Comparison of ENCODE assay signal across 9 mouse cellular contexts in genomic region chr4:54021069-54021829, GRCm38 (mm10).
A peak's percentile ranks its signal among the peaks of the same experiment; 100 is the strongest.
DNase-seq lines count a peak whose midpoint lies in the region; ATAC-seq and TF ChIP-seq lines count a peak whose summit lies in the region.
"Had no signal": no experiment of that assay in that cellular context is flagged by ENCODE, and none has a peak within 500 bp of the region (broad histone marks: within the 10 kb centered on the region; RNA-seq: fewer than 3 reads in every experiment).

No protein-coding gene starts in this region.

- no peaks in the 10 kb centered on the region for H3K9me3 ChIP-seq in kidney, postnatal 0 days (replicated peaks; ENCODE audit: low read length)
- H3K9me3 ChIP-seq in embryonic facial prominence, embryonic 13.5 days = no peaks in the 10 kb centered on the region
- H3K9me3 ChIP-seq in hindbrain, embryonic 14.5 days (ENCODE audit: control insufficient read depth, low read length) = no peaks in the 10 kb centered on the region
- no peaks in the 10 kb centered on the region for H3K9me3 ChIP-seq in neural tube, embryonic 11.5 days (ENCODE audit: control insufficient read depth, low read length)
- H3K9me3 ChIP-seq in liver, postnatal 0 days (ENCODE audit: low read length) = no peaks in the 10 kb centered on the region

- no peak overlapping the region for H3K27ac ChIP-seq in kidney, postnatal 0 days
- H3K27ac ChIP-seq in embryonic facial prominence, embryonic 13.5 days = peak overlapping the region; percentile 44; the same call in 1 of the 2 replicates
- H3K27ac ChIP-seq in hindbrain, embryonic 14.5 days = peak overlapping the region; percentile 77
- peak overlapping the region; percentile 80 for H3K27ac ChIP-seq in neural tube, embryonic 11.5 days (ENCODE audit: low read depth, low read length)
- H3K27ac ChIP-seq in liver, postnatal 0 days (ENCODE audit: low read depth) = no peak overlapping the region

- no peak for TF ChIP-seq CTCF in kidney, postnatal 0 days (IDR thresholded peaks at IDR 0.05; ENCODE audit: low read depth)
- TF ChIP-seq CTCF in liver, postnatal 0 days (IDR thresholded peaks at IDR 0.05; ENCODE audit: low read depth) = no peak

- no peaks in the 10 kb centered on the region for H3K36me3 ChIP-seq in kidney, postnatal 0 days (ENCODE audit: insufficient read depth, low read length)
- no peaks in the 10 kb centered on the region for H3K36me3 ChIP-seq in embryonic facial prominence, embryonic 13.5 days
- no peaks in the 10 kb centered on the region for H3K36me3 ChIP-seq in hindbrain, embryonic 14.5 days (replicated peaks; ENCODE audit: control insufficient read depth, insufficient read depth)
- H3K36me3 ChIP-seq in neural tube, embryonic 11.5 days (ENCODE audit: control insufficient read depth, insufficient read depth, low read length) = no peaks in the 10 kb centered on the region
- H3K36me3 ChIP-seq in liver, postnatal 0 days (replicated peaks; ENCODE audit: insufficient read depth, low read length) = no peaks in the 10 kb centered on the region

- no peaks in the 10 kb centered on the region for H3K27me3 ChIP-seq in kidney, postnatal 0 days (ENCODE audit: insufficient read depth, low read length)
- no peaks in the 10 kb centered on the region for H3K27me3 ChIP-seq in embryonic facial prominence, embryonic 13.5 days
- H3K27me3 ChIP-seq in hindbrain, embryonic 14.5 days (ENCODE audit: control insufficient read depth, insufficient read depth, low read length) = no peaks in the 10 kb centered on the region
- no peaks in the 10 kb centered on the region for H3K27me3 ChIP-seq in neural tube, embryonic 11.5 days (ENCODE audit: control insufficient read depth, insufficient read depth, low read length)
- H3K27me3 ChIP-seq in liver, postnatal 0 days (ENCODE audit: insufficient read depth, low read length) = no peaks in the 10 kb centered on the region

- WGBS in kidney, postnatal 0 days = 32% methylated on average over 12 of the region's 12 CpGs
- 12% methylated on average over 12 of the region's 12 CpGs for WGBS in embryonic facial prominence, embryonic 13.5 days
- WGBS in hindbrain, embryonic 14.5 days = 6% methylated on average over 12 of the region's 12 CpGs
- WGBS in neural tube, embryonic 11.5 days = 17% methylated on average over 12 of the region's 12 CpGs
- 56% methylated on average over 12 of the region's 12 CpGs for WGBS in liver, postnatal 0 days (ENCODE audit: insufficient replicate concordance)

- H3K4me2 ChIP-seq in kidney, postnatal 0 days (ENCODE audit: low read length) = 0 out of 2 replicates have a peak overlapping the region, but pooled peaks have one; percentile 10
- peak overlapping the region; percentile 24 for H3K4me2 ChIP-seq in embryonic facial prominence, embryonic 13.5 days
- peak overlapping the region; percentile 30 for H3K4me2 ChIP-seq in hindbrain, embryonic 14.5 days (replicated peaks)
- no peak overlapping the region for H3K4me2 ChIP-seq in neural tube, embryonic 11.5 days (ENCODE audit: low read depth)
- H3K4me2 ChIP-seq in liver, postnatal 0 days (ENCODE audit: low read depth, low read length) = no peak overlapping the region

- no peak for ATAC-seq in kidney, postnatal 0 days (replicated peaks; ENCODE audit: low FRiP score, low read depth)
- ATAC-seq in embryonic facial prominence, embryonic 13.5 days (ENCODE audit: insufficient number of reproducible peaks, insufficient read depth, low FRiP score, low TSS enrichment, low read depth) = no peak
- ATAC-seq in hindbrain, embryonic 14.5 days (ENCODE audit: low FRiP score) = peak; percentile 66; the same call in 1 of the 2 replicates
- peak; percentile 93 for ATAC-seq in neural tube, embryonic 11.5 days (ENCODE audit: insufficient read depth, low FRiP score, low TSS enrichment)
- no peak for ATAC-seq in liver, postnatal 0 days
- ATAC-seq in CD4-positive, CD25-positive, alpha-beta regulatory T cell, adult 4 months = no peak

- no peak overlapping the region for H3K4me3 ChIP-seq in kidney, postnatal 0 days (replicated peaks; ENCODE audit: low read depth, low read length)
- no peak overlapping the region for H3K4me3 ChIP-seq in embryonic facial prominence, embryonic 13.5 days
- no peak overlapping the region for H3K4me3 ChIP-seq in hindbrain, embryonic 14.5 days (replicated peaks; ENCODE audit: low read length)
- H3K4me3 ChIP-seq in neural tube, embryonic 11.5 days (ENCODE audit: low read depth, low read length) = no peak overlapping the region
- no peak overlapping the region for H3K4me3 ChIP-seq in liver, postnatal 0 days (ENCODE audit: low read depth, low read length)

- peak; percentile 3 for DNase-seq in kidney, postnatal 0 days (ENCODE audit: low spot score)
- DNase-seq in kidney, adult 8-10 months = no peak
- DNase-seq in hindbrain, embryonic 14.5 days (ENCODE audit: low spot score) = peak; percentile 45
- DNase-seq in neural tube, embryonic 11.5 days (ENCODE audit: low spot score) = peak; percentile 45
- no peak for DNase-seq in cerebellum, postnatal 36 days
- DNase-seq in liver, postnatal 0 days = no peak
- DNase-seq: kidney, adult 18-20 months had no signal

- H3K4me1 ChIP-seq in kidney, postnatal 0 days (replicated peaks; ENCODE audit: insufficient read depth, low read length) = no peaks in the 10 kb centered on the region
- H3K4me1 ChIP-seq in embryonic facial prominence, embryonic 13.5 days = peaks cover 10% of the 10 kb centered on the region
- peaks cover 16% of the 10 kb centered on the region for H3K4me1 ChIP-seq in hindbrain, embryonic 14.5 days (replicated peaks; ENCODE audit: control insufficient read depth, insufficient read depth, low read length)
- H3K4me1 ChIP-seq in neural tube, embryonic 11.5 days (ENCODE audit: control insufficient read depth, insufficient read depth, low read length) = 0 out of 2 replicates have a peak, but pooled peaks cover 7% of the 10 kb centered on the region
- H3K4me1 ChIP-seq in liver, postnatal 0 days (ENCODE audit: insufficient read depth) = no peaks in the 10 kb centered on the region

- TF ChIP-seq EP300 in liver, postnatal 0 days (IDR thresholded peaks at IDR 0.05; ENCODE audit: low read depth) = no peak

- no peak overlapping the region for H3K9ac ChIP-seq in kidney, postnatal 0 days (ENCODE audit: low read depth, low read length)
- H3K9ac ChIP-seq in embryonic facial prominence, embryonic 13.5 days = no peak overlapping the region
- peak overlapping the region; percentile 52 for H3K9ac ChIP-seq in hindbrain, embryonic 14.5 days
- H3K9ac ChIP-seq in neural tube, embryonic 11.5 days (ENCODE audit: low read length) = peak overlapping the region; percentile 29; the same call in 1 of the 2 replicates
- no peak overlapping the region for H3K9ac ChIP-seq in liver, postnatal 0 days (replicated peaks)

Comparison
In these comparisons a context has a peak if more than half of its experiments do, and no peak if none do; other contexts are left out.
1. DNase-seq: peak in kidney, postnatal 0 days (single experiment), hindbrain, embryonic 14.5 days (single experiment) and neural tube, embryonic 11.5 days (single experiment); none in kidney, adult 8-10 months (0 of 2), cerebellum, postnatal 36 days (0 of 2) and liver, postnatal 0 days (single experiment).
2. ATAC-seq: peak in hindbrain, embryonic 14.5 days (single experiment) and neural tube, embryonic 11.5 days (single experiment); none in kidney, postnatal 0 days (single experiment), embryonic facial prominence, embryonic 13.5 days (single experiment), liver, postnatal 0 days (single experiment) and CD4-positive, CD25-positive, alpha-beta regulatory T cell, adult 4 months (single experiment).
3. H3K27ac ChIP-seq: peak in embryonic facial prominence, embryonic 13.5 days (single experiment), hindbrain, embryonic 14.5 days (single experiment) and neural tube, embryonic 11.5 days (single experiment); none in kidney, postnatal 0 days (single experiment) and liver, postnatal 0 days (single experiment).
4. H3K4me2 ChIP-seq: peak in kidney, postnatal 0 days (single experiment), embryonic facial prominence, embryonic 13.5 days (single experiment) and hindbrain, embryonic 14.5 days (single experiment); none in neural tube, embryonic 11.5 days (single experiment) and liver, postnatal 0 days (single experiment).
5. H3K9ac ChIP-seq: peak in hindbrain, embryonic 14.5 days (single experiment) and neural tube, embryonic 11.5 days (single experiment); none in kidney, postnatal 0 days (single experiment), embryonic facial prominence, embryonic 13.5 days (single experiment) and liver, postnatal 0 days (single experiment).